Mouse (Mus musculus): ENCODE measurements around the gene Ensa.

GRCm38 (mm10) chr3:95659948-95660347 is 35.2 kb downstream of the Ensa start:
- TF ChIP-seq CTCF (IDR thresholded peaks at IDR 0.05; ENCODE audit: low read depth, low read length), result no peak
- TF ChIP-seq POLR2AphosphoS5 (IDR thresholded peaks at IDR 0.05; ENCODE audit: insufficient replicate concordance, low read depth, low read length), result no peak
